Mouse (Mus musculus) brain, embryonic 14.5 days (tissue): Measurements from ENCODE around the gene Il4ra.

Experiments
- CTCF ChIP-seq: fragments of 200-500 bp; IDR thresholded peaks from 2 replicates; pipeline ENCODE4 v1.5.1; 2012; ENCODE audit warnings: inconsistent platforms, mild to moderate bottlenecking, moderate library complexity, borderline replicate concordance; ENCODE audit not compliant: insufficient read depth, insufficient read length; ENCODE audit errors: extremely low read depth
- POLR2A ChIP-seq: fragments of 200-500 bp; IDR thresholded peaks from 2 replicates; pipeline ENCODE4 v1.6.1; 2012; ENCODE audit warnings: mild to moderate bottlenecking, inconsistent platforms, borderline replicate concordance; ENCODE audit not compliant: poor library complexity, insufficient read depth, insufficient read length, severe bottlenecking; ENCODE audit errors: extremely low read depth

DNA sequence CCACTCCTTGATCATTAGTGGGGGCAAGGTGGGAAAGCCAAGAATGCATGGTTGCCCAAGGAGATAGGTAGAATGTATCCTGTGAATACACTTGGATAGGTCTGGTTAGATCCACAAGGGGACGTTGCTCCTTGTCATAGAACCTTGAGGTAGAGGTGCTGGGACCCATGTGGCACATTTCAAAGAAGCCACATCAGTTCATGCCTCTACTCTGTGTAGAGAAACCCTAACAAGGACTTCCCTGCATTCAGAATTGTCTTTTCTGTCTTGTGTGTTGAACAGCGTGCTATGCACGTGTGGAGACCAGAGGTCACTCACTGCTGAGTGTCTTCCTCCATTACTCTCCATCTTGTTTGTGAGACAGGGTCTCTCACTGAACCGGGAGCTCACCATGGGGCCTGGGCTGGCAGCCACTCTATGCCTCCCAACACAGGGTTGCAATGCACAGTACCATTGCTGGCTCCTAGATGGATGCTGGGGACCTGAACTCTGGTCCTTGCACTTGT lies 56.3 kb downstream of the Il4ra start:
- TF ChIP-seq CTCF (no peak), POLR2A (no peak)
